Mouse (Mus musculus) hindbrain, postnatal 0 days (tissue): Measurements from ENCODE around the gene Ttc39a. TPM values are rescaled to one million over a fixed set of nuclear protein-coding genes. Genes with fewer than 3 reads are reported as not detected.

Experiments
- ATAC-seq: fragments of 200-750 bp; cut with Nextera tagmentation; 2 replicates; pipeline ENCODE4 v1.8.0; 2017; ENCODE audit warnings: mild to moderate bottlenecking, moderate TSS enrichment, moderate library complexity
- DNase-seq: peaks from one replicate; pipeline ENCODE4 v3.0.0-alpha.2; 2015; ENCODE audit warnings: low spot score
- H3K27ac ChIP-seq: fragments of 300-500 bp; sonication (generic); 2 replicates; pipeline ENCODE4 v1.5.1; 2014; ENCODE audit warnings: mild to moderate bottlenecking
- H3K27me3 ChIP-seq: fragments of 300-500 bp; sonication (generic); 2 replicates; pipeline ENCODE4 v1.6.1; 2014; ENCODE audit warnings: low read length, mixed read lengths; ENCODE audit not compliant: insufficient read depth
- H3K36me3 ChIP-seq: fragments of 300-500 bp; sonication (generic); 2 replicates; pipeline ENCODE4 v1.6.1; 2014; ENCODE audit warnings: low read length, mixed read lengths; ENCODE audit not compliant: insufficient read depth
- H3K4me1 ChIP-seq: fragments of 300-500 bp; sonication (generic); 2 replicates; pipeline ENCODE4 v1.6.1; 2014; ENCODE audit warnings: antibody characterized with exemption, low read length, mixed read lengths; ENCODE audit not compliant: insufficient read depth
- H3K4me2 ChIP-seq: fragments of 300-500 bp; sonication (generic); 2 replicates; pipeline ENCODE4 v1.6.1; 2014; ENCODE audit warnings: low read depth, mild to moderate bottlenecking, low read length, moderate library complexity, mixed read lengths
- H3K4me3 ChIP-seq: fragments of 300-500 bp; sonication (generic); 2 replicates; pipeline ENCODE4 v1.5.1; 2014; ENCODE audit warnings: low read length
- H3K9ac ChIP-seq: fragments of 300-500 bp; sonication (generic); replicated peaks from 2 replicates; pipeline ENCODE4 v1.6.1; 2014; ENCODE audit warnings: mild to moderate bottlenecking, low read length, moderate library complexity, mixed read lengths
- H3K9me3 ChIP-seq: fragments of 300-500 bp; sonication (generic); 2 replicates; pipeline ENCODE4 v1.6.1; 2016; ENCODE audit warnings: low read length, mixed read lengths
- CTCF ChIP-seq: IDR thresholded peaks from 2 replicates; pipeline ENCODE4 v1.5.1; 2016; ENCODE audit warnings: antibody characterized with exemption, control low read depth, low read depth
- WGBS: fragments of 180-500 bp; shearing (Covaris S2); extraction: QIAGEN DNeasy Blood & Tissue Kit; methylation state at CpG from one replicate; pipeline ENCODE4 v1.1.7; 2014; 5-methylcytosine and 5-hydroxymethylcytosine counted together
- polyA plus RNA-seq: library from polyadenylated mRNA; unstranded; fragments of >200 nt; fragmentation: Nextera tagmentation; extraction: Ambion mirVana; gene quantifications from 2 replicates; pipeline ENCODE4 v1.2.1, GENCODE M21; 2015
- total RNA-seq: library from RNA; depleted of rRNA; stranded (reverse); fragments of >200 nt; gene quantifications from 2 replicates; pipeline ENCODE4 v1.2.3, GENCODE M21; 2014; rRNA removed

The Ttc39a gene
- total RNA-seq = 4.0 and 6.8 TPM in 2 replicates
- 5.3 and 6.4 TPM in 2 replicates for polyA plus RNA-seq

- peaks cover 9% of the 10 kb centered on the region; the same call in 1 of the 2 replicates for H3K4me1 ChIP-seq
- peak; percentile 57 for DNase-seq
- H3K9me3 ChIP-seq = no peaks in the 10 kb centered on the region
- H3K27ac ChIP-seq = peak within 1 kb of the TSS; percentile 60; the same call in 1 of the 2 replicates
- H3K9ac ChIP-seq = peak within 1 kb of the TSS; percentile 77
- TF ChIP-seq CTCF = no peak
- H3K36me3 ChIP-seq = no peaks in the 10 kb centered on the region
- peak within 1 kb of the TSS; percentile 63 for H3K4me3 ChIP-seq
- WGBS = under 1% methylated on average over 44 of the region's 56 CpGs
- peak within 1 kb of the TSS; percentile 99 for H3K4me2 ChIP-seq
- no peaks in the 10 kb centered on the region for H3K27me3 ChIP-seq
- peak; percentile 55 for ATAC-seq
Observed at GRCm38 (mm10) chr4:109406486-109407175, at the start of gene Ttc39a. Gene Ttc39a (plus strand): TSS chr4:109406623.

- H3K9ac ChIP-seq = no peak overlapping the region
- TF ChIP-seq CTCF = no peak
- peaks cover 28% of the 10 kb centered on the region for H3K36me3 ChIP-seq
- ATAC-seq = no peak
- no peaks in the 10 kb centered on the region for H3K27me3 ChIP-seq
- no peak overlapping the region for H3K4me3 ChIP-seq
- no peak overlapping the region for H3K4me2 ChIP-seq
- H3K4me1 ChIP-seq = no peaks in the 10 kb centered on the region
- no peaks in the 10 kb centered on the region for H3K9me3 ChIP-seq
- DNase-seq = no peak
- no peak overlapping the region for H3K27ac ChIP-seq
- WGBS = 88% methylated on average over 1 of the region's 1 CpGs
Observed at GRCm38 (mm10) chr4:109378107-109378506, 28.3 kb upstream of the Ttc39a start.

- no peak overlapping the region for H3K9ac ChIP-seq
Observed at GRCm38 (mm10) chr4:109382457-109382856, 24.0 kb upstream of the Ttc39a start.

GRCm38 (mm10) chr4:109385599-109385998, 20.8 kb upstream of the Ttc39a start:
- H3K4me2 ChIP-seq = no peak overlapping the region
- TF ChIP-seq CTCF = no peak
- H3K4me3 ChIP-seq = no peak overlapping the region
- no peaks in the 10 kb centered on the region for H3K9me3 ChIP-seq
- DNase-seq (peak; percentile 25), ATAC-seq (no peak)
- no peaks in the 10 kb centered on the region for H3K4me1 ChIP-seq
- no peak overlapping the region for H3K9ac ChIP-seq
- H3K27me3 ChIP-seq = no peaks in the 10 kb centered on the region
- 31% methylated on average over 4 of the region's 4 CpGs for WGBS
- H3K27ac ChIP-seq = no peak overlapping the region
- H3K36me3 ChIP-seq = peaks cover 8% of the 10 kb centered on the region; the same call in 1 of the 2 replicates

More at GRCm38 (mm10) chr4:109382457-109382856, 24.0 kb upstream of the Ttc39a start:
- H3K9me3 ChIP-seq = no peaks in the 10 kb centered on the region
- no peaks in the 10 kb centered on the region for H3K4me1 ChIP-seq
- peaks cover 21% of the 10 kb centered on the region for H3K36me3 ChIP-seq
- H3K27me3 ChIP-seq = no peaks in the 10 kb centered on the region
- DNase-seq (no peak), ATAC-seq (no peak)
- H3K4me3 ChIP-seq = no peak overlapping the region
- WGBS = 53% methylated on average over 2 of the region's 2 CpGs
- H3K4me2 ChIP-seq = no peak overlapping the region
- no peak for TF ChIP-seq CTCF
- H3K27ac ChIP-seq = no peak overlapping the region

- H3K9ac ChIP-seq = no peak overlapping the region
- no peak overlapping the region for H3K4me3 ChIP-seq
- no peaks in the 10 kb centered on the region for H3K27me3 ChIP-seq
- no peak overlapping the region for H3K4me2 ChIP-seq
- 0 out of 2 replicates have a peak, but pooled peaks cover 4% of the 10 kb centered on the region for H3K36me3 ChIP-seq
- no peak for ATAC-seq
- no peaks in the 10 kb centered on the region for H3K9me3 ChIP-seq
- H3K27ac ChIP-seq = no peak overlapping the region
- 85% methylated on average over 6 of the region's 6 CpGs for WGBS
- DNase-seq = no peak
- no peaks in the 10 kb centered on the region for H3K4me1 ChIP-seq
- no peak for TF ChIP-seq CTCF
Observed at GRCm38 (mm10) chr4:109393229-109393779, 13.1 kb upstream of the Ttc39a start.

GRCm38 (mm10) chr4:109393902-109394301, 12.5 kb upstream of the Ttc39a start:
- ATAC-seq = peak; percentile 67
- no peaks in the 10 kb centered on the region for H3K9me3 ChIP-seq
- no peaks in the 10 kb centered on the region for H3K27me3 ChIP-seq
- no peak overlapping the region for H3K27ac ChIP-seq
- no peak for DNase-seq
- H3K9ac ChIP-seq = peak overlapping the region; percentile 35; the same call in 1 of the 2 replicates
- peak overlapping the region; percentile 49 for H3K4me2 ChIP-seq
- peak; percentile 14; the same call in 1 of the 2 replicates for TF ChIP-seq CTCF
- H3K36me3 ChIP-seq = 0 out of 2 replicates have a peak, but pooled peaks cover 4% of the 10 kb centered on the region
- 0 out of 2 replicates have a peak overlapping the region, but pooled peaks have one; percentile 14 for H3K4me3 ChIP-seq
- H3K4me1 ChIP-seq = no peaks in the 10 kb centered on the region
- WGBS = 13% methylated on average over 13 of the region's 13 CpGs
